ENCODE assay signal across 8 mouse cellular contexts in the genomic region with DNA sequence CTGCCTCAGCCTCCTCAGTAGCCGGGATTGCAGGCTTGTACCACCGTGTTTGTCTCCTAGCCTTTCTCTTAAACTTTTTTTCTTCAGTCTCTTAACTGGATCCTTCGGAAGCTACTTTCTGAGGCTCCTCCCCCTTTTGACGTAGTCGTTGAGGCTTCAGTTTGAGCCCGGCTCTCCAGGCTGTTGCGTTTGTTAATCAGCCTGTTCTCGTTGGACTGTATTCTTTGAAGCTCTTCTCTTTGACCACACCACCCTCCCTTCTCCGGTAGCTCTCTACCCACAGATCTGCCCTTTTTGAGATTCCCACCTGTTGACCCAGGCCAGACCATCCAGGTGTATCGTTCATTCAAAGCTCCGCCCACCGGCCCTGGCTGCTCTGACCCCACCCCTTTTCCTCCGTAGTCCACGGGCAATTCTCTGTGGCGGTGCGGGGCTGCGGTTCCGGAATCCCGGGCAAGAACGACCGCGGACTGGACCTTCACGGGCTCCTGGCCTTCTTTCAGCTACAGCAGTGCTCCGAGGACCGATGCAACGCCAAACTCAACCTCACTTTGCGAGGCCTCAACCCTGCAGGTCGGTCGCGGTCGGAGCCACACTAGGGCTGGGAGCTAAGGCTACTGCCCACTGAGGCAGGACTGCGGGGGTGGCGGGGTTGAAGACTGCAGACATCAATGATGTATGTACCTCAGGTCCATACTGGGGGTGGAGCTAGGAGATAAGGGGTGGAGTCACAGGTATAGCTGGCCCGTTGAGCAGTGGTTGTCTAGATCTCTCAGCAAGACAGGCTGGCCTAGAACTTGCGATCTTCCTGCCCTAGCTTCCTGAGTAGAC. TPM values are rescaled to one million over a fixed set of nuclear protein-coding genes. Genes with fewer than 3 reads are reported as not detected.
DNase-seq lines count a peak whose midpoint lies in the region; ATAC-seq and TF ChIP-seq lines count a peak whose summit lies in the region.

No protein-coding gene starts in this region.

- in situ Hi-C loops in CH12.LX (cut with MboI; ENCODE audit: low pct_ligation_motif_present, low pct_unique_long_range_greater_than_20kb, low sequenced_read_pairs) = no loop called here

- no peak for TF ChIP-seq RAD21 in CH12.LX (IDR thresholded peaks at IDR 0.05; ENCODE audit: low read depth, low read length)

- dilution Hi-C loops in CH12.LX (cut with MboI; ENCODE audit: extremely low pct_ligation_motif_present, extremely low pct_unique_long_range_greater_than_20kb, low sequenced_read_pairs) = no loop called here

- peak; percentile 43 for ATAC-seq in midbrain, embryonic 11.5 days (ENCODE audit: low FRiP score)

- no peak for TF ChIP-seq POLR2A in CH12.LX (IDR thresholded peaks at IDR 0.05; ENCODE audit: low read depth, low read length)

- 0 out of 2 replicates have a peak overlapping the region, but pooled peaks have one; percentile 22 for H3K4me2 ChIP-seq in CH12.LX (ENCODE audit: insufficient read depth, low read depth, poor library complexity, severe bottlenecking)
- peak overlapping the region; percentile 62 for H3K4me2 ChIP-seq in midbrain, embryonic 11.5 days

- DNase-seq in adrenal gland, adult 2 months = peak; percentile 55
- no peak for DNase-seq in adrenal gland, postnatal 4 days (ENCODE audit: low spot score in 2 of 2)
- DNase-seq in CH12.LX (ENCODE audit: extremely low read depth) = no peak
- no peak for DNase-seq in forebrain, embryonic 10.5 days (ENCODE audit: extremely low spot score, low spot score)
- DNase-seq in kidney, postnatal 10 days = peak; percentile 39
- peak; percentile 87 for DNase-seq in midbrain, embryonic 11.5 days (ENCODE audit: low spot score, missing footprints)
- no peak for DNase-seq in frontal cortex, adult 2 months (ENCODE audit: extremely low spot score in 1 of 2, low spot score in 1 of 2)
- no peak for DNase-seq in layer of hippocampus, adult 18-20 months (ENCODE audit: low spot score in 2 of 2)

- H3K9ac ChIP-seq in CH12.LX (ENCODE audit: insufficient read depth, low read depth) = no peak overlapping the region
- H3K9ac ChIP-seq in midbrain, embryonic 11.5 days (ENCODE audit: low read length) = no peak overlapping the region

- WGBS in forebrain, embryonic 10.5 days = 3% methylated on average over 35 of the region's 35 CpGs
- WGBS in midbrain, embryonic 11.5 days = 4% methylated on average over 35 of the region's 35 CpGs

- H3K27ac ChIP-seq in CH12.LX (ENCODE audit: insufficient read depth, low read depth) = no peak overlapping the region
- no peak overlapping the region for H3K27ac ChIP-seq in forebrain, embryonic 10.5 days
- no peak overlapping the region for H3K27ac ChIP-seq in midbrain, embryonic 11.5 days (ENCODE audit: low read depth, low read length)

- no peaks in the 10 kb centered on the region for H3K9me3 ChIP-seq in CH12.LX (replicated peaks; ENCODE audit: low read length)
- no peaks in the 10 kb centered on the region for H3K9me3 ChIP-seq in forebrain, embryonic 10.5 days
- no peaks in the 10 kb centered on the region for H3K9me3 ChIP-seq in midbrain, embryonic 11.5 days (ENCODE audit: control insufficient read depth, low read length)

- no peaks in the 10 kb centered on the region for H3K79me2 ChIP-seq in CH12.LX (replicated peaks; ENCODE audit: control insufficient read depth, extremely low read depth, insufficient read depth, poor library complexity, severe bottlenecking)

- no peak overlapping the region for H3K4me3 ChIP-seq in CH12.LX (replicated peaks in 1 of 3; ENCODE audit: low read depth in 2 of 3, low read length in 2 of 3, poor library complexity in 1 of 3)
- H3K4me3 ChIP-seq in forebrain, embryonic 10.5 days = peak overlapping the region; percentile 49
- H3K4me3 ChIP-seq in midbrain, embryonic 11.5 days (ENCODE audit: low read depth, low read length) = peak overlapping the region; percentile 29

- no peak for TF ChIP-seq CTCF in CH12.LX (conservative IDR thresholded peaks at IDR 0.05 in 1 of 2, IDR thresholded peaks at IDR 0.05 in 1 of 2; ENCODE audit: low read depth in 2 of 2, low read length in 2 of 2)

- TF ChIP-seq EP300 in CH12.LX (IDR thresholded peaks at IDR 0.05; ENCODE audit: low read length) = no peak

- H3K27me3 ChIP-seq in CH12.LX (replicated peaks) = peaks cover 11% of the 10 kb centered on the region
- peaks cover 76% of the 10 kb centered on the region for H3K27me3 ChIP-seq in forebrain, embryonic 10.5 days (ENCODE audit: poor library complexity, severe bottlenecking)
- H3K27me3 ChIP-seq in midbrain, embryonic 11.5 days (ENCODE audit: control insufficient read depth, insufficient read depth, low read length) = peaks cover 40% of the 10 kb centered on the region

- no peaks in the 10 kb centered on the region for H3K36me3 ChIP-seq in CH12.LX (replicated peaks in 1 of 2; ENCODE audit: control insufficient read depth in 1 of 2, insufficient read depth in 1 of 2, low read length in 1 of 2)
- no peaks in the 10 kb centered on the region for H3K36me3 ChIP-seq in forebrain, embryonic 10.5 days (replicated peaks)
- no peaks in the 10 kb centered on the region for H3K36me3 ChIP-seq in midbrain, embryonic 11.5 days (ENCODE audit: control insufficient read depth, insufficient read depth, low read length)

- peaks cover 10 to 11% of the 10 kb centered on the region in 2 experiments for H3K4me1 ChIP-seq in CH12.LX (ENCODE audit: control insufficient read depth in 1 of 2, insufficient read depth in 2 of 2)
- peaks cover 28% of the 10 kb centered on the region for H3K4me1 ChIP-seq in forebrain, embryonic 10.5 days
- peaks cover 10% of the 10 kb centered on the region for H3K4me1 ChIP-seq in midbrain, embryonic 11.5 days (ENCODE audit: control insufficient read depth, insufficient read depth, low read length)

TF ChIP-seq in CH12.LX, 34 proteins besides CTCF, POLR2A, EP300 and RAD21 (continues in another document):
- TF ChIP-seq BHLHE40 (IDR thresholded peaks at IDR 0.05; ENCODE audit: low read depth, low read length) (no peak), POLR2AphosphoS2 (IDR thresholded peaks at IDR 0.05; ENCODE audit: low read depth, low read length) (no peak), ELF1 (IDR thresholded peaks at IDR 0.05; ENCODE audit: low read depth, low read length) (no peak)

RNA-seq across cellular contexts. Expression of gene Lypd3, which starts 1.9 kb away (rescaled TPM):
- under 1 TPM; 0.79 to 0.84 TPM for total RNA-seq in adrenal gland, adult 2 months (2021)
- 1.9 TPM in 2 replicates for polyA plus RNA-seq in adrenal gland, adult 2 months (2012; rRNA removed)
- 1 to 10 TPM in 1 of 2 experiments, under 1 TPM in 1; 0.70 to 1.5 TPM for total RNA-seq in adrenal gland, postnatal 4 days (2021)
- total RNA-seq in CH12.LX (2012; rRNA removed) = not detected in 2 replicates
- total RNA-seq in CH12.LX (2014; rRNA removed) = not detected in 2 replicates
- not detected in 2 replicates for polyA plus RNA-seq in CH12.LX (2012; ENCODE audit: insufficient read length, low read depth)
- 0.36 and 0.88 TPM in 2 replicates for polyA plus RNA-seq in forebrain, embryonic 10.5 days (2016; fragmentation: Nextera tagmentation; extraction: Ambion mirVana)
- polyA plus RNA-seq in midbrain, embryonic 11.5 days (2014; fragmentation: Nextera tagmentation; extraction: Ambion mirVana) = 0.76 and 0.83 TPM in 2 replicates
- polyA plus RNA-seq in frontal cortex, adult 2 months (2012; rRNA removed) = not detected in 2 replicates
- 1 to 10 TPM in 1 of 2 experiments, under 1 TPM in 1; 0.57 to 1.3 TPM for total RNA-seq in layer of hippocampus, adult 18-20 months (2021)

RNA-seq across cellular contexts. Expression of gene Phldb3, which starts 27.7 kb away (rescaled TPM):
- 1 to 10 TPM; 3.5 to 8.5 TPM for total RNA-seq in adrenal gland, adult 2 months (2021)
- polyA plus RNA-seq in adrenal gland, adult 2 months (2012; rRNA removed) = 3.9 and 4.4 TPM in 2 replicates
- total RNA-seq in adrenal gland, postnatal 4 days (2021) = 1 to 10 TPM; 6.5 to 6.9 TPM
- total RNA-seq in CH12.LX (2012; rRNA removed) = 3.1 and 3.5 TPM in 2 replicates
- total RNA-seq in CH12.LX (2014; rRNA removed) = 0.89 and 1.1 TPM in 2 replicates
- 3.5 and 3.6 TPM in 2 replicates for polyA plus RNA-seq in CH12.LX (2012; ENCODE audit: insufficient read length, low read depth)
- polyA plus RNA-seq in forebrain, embryonic 10.5 days (2016; fragmentation: Nextera tagmentation; extraction: Ambion mirVana) = not detected in 2 replicates
- 0.07 TPM in 1 of 2 replicates, not detected in the other for polyA plus RNA-seq in midbrain, embryonic 11.5 days (2014; fragmentation: Nextera tagmentation; extraction: Ambion mirVana)
- 0.08 and 0.12 TPM in 2 replicates for polyA plus RNA-seq in frontal cortex, adult 2 months (2012; rRNA removed)
- total RNA-seq in layer of hippocampus, adult 18-20 months (2021) = under 1 TPM; 0.17 to 0.63 TPM

RNA-seq across cellular contexts. Expression of gene Tex101, which starts 38.2 kb away (rescaled TPM):
- not detected for total RNA-seq in adrenal gland, adult 2 months (2021)
- not detected in 2 replicates for polyA plus RNA-seq in adrenal gland, adult 2 months (2012; rRNA removed)
- total RNA-seq in adrenal gland, postnatal 4 days (2021) = not detected
- total RNA-seq in CH12.LX (2012; rRNA removed) (not detected in 2 replicates), CH12.LX (2014; rRNA removed) (not detected in 2 replicates)
- polyA plus RNA-seq in CH12.LX (2012; ENCODE audit: insufficient read length, low read depth) = not detected in 2 replicates
- polyA plus RNA-seq in forebrain, embryonic 10.5 days (2016; fragmentation: Nextera tagmentation; extraction: Ambion mirVana) = not detected in 2 replicates
- not detected in 2 replicates for polyA plus RNA-seq in midbrain, embryonic 11.5 days (2014; fragmentation: Nextera tagmentation; extraction: Ambion mirVana)
- polyA plus RNA-seq in frontal cortex, adult 2 months (2012; rRNA removed) = not detected in 2 replicates
- not detected for total RNA-seq in layer of hippocampus, adult 18-20 months (2021)

RNA-seq across cellular contexts. Expression of gene Zfp575, which starts 50.8 kb away (rescaled TPM):
- total RNA-seq in adrenal gland, adult 2 months (2021) = under 1 TPM; 0.29 to 0.45 TPM
- 0.36 and 0.62 TPM in 2 replicates for polyA plus RNA-seq in adrenal gland, adult 2 months (2012; rRNA removed)
- total RNA-seq in adrenal gland, postnatal 4 days (2021) = 1 to 10 TPM; 1.8 to 2.0 TPM
- total RNA-seq in CH12.LX (2012; rRNA removed) = 0.46 and 0.81 TPM in 2 replicates
- total RNA-seq in CH12.LX (2014; rRNA removed) = 0.09 TPM in 1 of 2 replicates, not detected in the other
- 0.14 and 0.20 TPM in 2 replicates for polyA plus RNA-seq in CH12.LX (2012; ENCODE audit: insufficient read length, low read depth)
- polyA plus RNA-seq in forebrain, embryonic 10.5 days (2016; fragmentation: Nextera tagmentation; extraction: Ambion mirVana) = 1.4 TPM in 2 replicates
- 1.0 and 1.4 TPM in 2 replicates for polyA plus RNA-seq in midbrain, embryonic 11.5 days (2014; fragmentation: Nextera tagmentation; extraction: Ambion mirVana)
- 6.7 and 7.7 TPM in 2 replicates for polyA plus RNA-seq in frontal cortex, adult 2 months (2012; rRNA removed)
- total RNA-seq in layer of hippocampus, adult 18-20 months (2021) = 1 to 10 TPM; 5.7 TPM

RNA-seq across cellular contexts. Expression of gene Ethe1, which starts 50.9 kb away (rescaled TPM):
- total RNA-seq in adrenal gland, adult 2 months (2021) = 10 to 100 TPM; 34.8 to 37.5 TPM
- 32.1 and 33.8 TPM in 2 replicates for polyA plus RNA-seq in adrenal gland, adult 2 months (2012; rRNA removed)
- 10 to 100 TPM; 17.7 to 20.4 TPM for total RNA-seq in adrenal gland, postnatal 4 days (2021)
- 18.6 and 24.1 TPM in 2 replicates for total RNA-seq in CH12.LX (2012; rRNA removed)
- total RNA-seq in CH12.LX (2014; rRNA removed) = 25.0 and 32.0 TPM in 2 replicates
- 16.5 and 22.8 TPM in 2 replicates for polyA plus RNA-seq in CH12.LX (2012; ENCODE audit: insufficient read length, low read depth)
- 24.4 and 26.6 TPM in 2 replicates for polyA plus RNA-seq in forebrain, embryonic 10.5 days (2016; fragmentation: Nextera tagmentation; extraction: Ambion mirVana)
- 18.8 and 19.6 TPM in 2 replicates for polyA plus RNA-seq in midbrain, embryonic 11.5 days (2014; fragmentation: Nextera tagmentation; extraction: Ambion mirVana)
- polyA plus RNA-seq in frontal cortex, adult 2 months (2012; rRNA removed) = 14.9 and 17.2 TPM in 2 replicates
- 10 to 100 TPM; 11.8 to 13.3 TPM for total RNA-seq in layer of hippocampus, adult 18-20 months (2021)

Comparison
In these comparisons a context has a peak if more than half of its experiments do, and no peak if none do; other contexts are left out.
1. DNase-seq: peak in adrenal gland, adult 2 months (single experiment), kidney, postnatal 10 days (single experiment) and midbrain, embryonic 11.5 days (single experiment); none in adrenal gland, postnatal 4 days (0 of 2), CH12.LX (single experiment), forebrain, embryonic 10.5 days (single experiment), frontal cortex, adult 2 months (0 of 2) and layer of hippocampus, adult 18-20 months (0 of 2).
2. H3K4me3 ChIP-seq: peak in forebrain, embryonic 10.5 days (single experiment) and midbrain, embryonic 11.5 days (single experiment); none in CH12.LX (0 of 3).